Mouse (Mus musculus) retina, postnatal 7 days (tissue): ENCODE results near the gene Foxi3.

Source experiments
- DNase-seq: peaks from one replicate; pipeline ENCODE4 v3.0.0-alpha.2; 2012; ENCODE audit warnings: low read depth, low spot score

The Foxi3 gene

DNA sequence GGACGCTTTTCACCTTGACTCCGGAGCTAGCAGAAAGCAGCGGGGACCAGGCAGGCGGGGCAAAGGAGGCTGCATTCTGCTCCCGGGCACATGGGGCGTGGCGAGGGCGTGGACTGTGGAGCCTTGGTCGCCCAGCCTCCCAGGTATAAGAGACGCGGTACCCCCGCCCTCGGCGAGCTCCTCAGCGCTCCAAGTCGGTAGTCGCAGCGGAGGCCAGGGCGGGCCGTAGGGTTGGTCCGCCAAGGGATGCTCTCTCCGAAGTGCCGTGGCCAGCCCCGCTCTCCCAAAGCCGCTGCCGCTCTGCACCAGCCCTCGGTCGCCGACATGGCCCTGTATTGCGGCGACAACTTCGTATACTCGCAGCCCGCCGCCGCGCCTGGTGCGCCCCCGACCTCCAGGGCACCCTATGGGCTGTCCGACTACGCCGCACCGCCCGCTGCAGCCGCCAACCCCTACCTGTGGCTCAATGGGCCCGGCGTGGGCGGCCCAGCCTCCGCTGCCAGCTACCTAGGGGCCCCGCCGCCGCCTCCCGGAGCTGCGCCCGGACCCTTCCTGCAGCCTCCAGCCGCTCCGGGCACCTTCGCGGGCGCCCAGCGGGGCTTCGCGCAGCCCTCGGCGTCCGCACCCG is at the start of gene Foxi3:
TSS of gene Foxi3 (plus strand) at position 247 of the 628 bp plus-strand sequence.
- no peak for DNase-seq

GRCm38 (mm10) chr6:70909572-70909971 is 46.8 kb upstream of the Foxi3 start:
- no peak for DNase-seq

GRCm38 (mm10) chr6:70910285-70910684 is 46.0 kb upstream of the Foxi3 start:
- no peak for DNase-seq

DNA sequence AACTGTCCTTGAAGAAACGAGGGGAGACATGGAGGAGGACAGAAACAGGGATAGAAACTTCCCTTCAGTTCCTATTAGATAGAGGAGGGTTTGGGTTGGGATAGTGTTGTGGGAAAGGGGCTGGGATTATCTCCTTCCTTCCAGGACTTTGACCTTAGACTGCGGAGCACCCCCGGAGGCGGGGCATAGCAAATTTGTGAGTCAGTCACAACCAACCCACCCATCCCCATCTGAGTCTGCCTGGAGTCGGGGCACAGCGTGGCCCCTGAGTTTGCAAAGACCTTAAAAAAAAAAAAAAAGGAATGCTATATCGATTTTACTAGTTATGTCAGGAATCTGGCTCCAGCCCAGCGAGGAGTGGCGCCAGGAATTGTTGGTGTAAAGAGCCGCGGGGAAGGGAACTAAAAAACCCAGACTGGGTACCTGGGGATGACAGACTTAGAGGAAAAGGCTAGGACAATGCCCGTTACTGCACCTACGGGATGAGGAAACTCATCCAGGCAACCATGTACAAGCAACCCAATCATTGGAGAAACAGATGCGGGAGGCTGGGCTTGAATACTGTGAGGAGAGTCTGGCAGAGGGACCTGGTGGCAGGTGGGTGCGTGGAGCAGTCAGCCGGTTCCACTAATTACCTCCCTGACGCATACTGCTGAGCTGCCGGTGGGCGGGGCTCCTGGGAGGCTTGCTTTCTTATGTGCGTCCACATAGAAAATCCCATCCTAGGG is 44.5 kb upstream of the Foxi3 start:
- DNase-seq: no peak

DNA sequence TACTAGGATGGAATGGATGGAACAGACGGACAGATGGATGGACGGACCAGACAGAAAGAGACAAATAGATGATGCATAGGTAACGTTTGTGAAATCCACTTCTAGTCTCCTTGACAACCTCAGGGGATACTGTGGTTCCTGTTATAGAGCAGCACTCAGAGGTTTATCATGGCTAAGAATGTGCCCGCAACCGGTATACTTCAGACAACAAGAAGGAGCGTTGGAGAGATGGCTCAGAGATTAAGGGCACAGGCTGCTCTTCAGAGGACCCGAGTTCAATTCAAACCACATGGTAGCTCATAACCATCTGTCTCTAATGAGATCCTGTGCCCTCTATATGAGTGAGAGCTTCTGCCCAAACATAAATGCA is 44.0 kb upstream of the Foxi3 start:
- no peak for DNase-seq

DNA sequence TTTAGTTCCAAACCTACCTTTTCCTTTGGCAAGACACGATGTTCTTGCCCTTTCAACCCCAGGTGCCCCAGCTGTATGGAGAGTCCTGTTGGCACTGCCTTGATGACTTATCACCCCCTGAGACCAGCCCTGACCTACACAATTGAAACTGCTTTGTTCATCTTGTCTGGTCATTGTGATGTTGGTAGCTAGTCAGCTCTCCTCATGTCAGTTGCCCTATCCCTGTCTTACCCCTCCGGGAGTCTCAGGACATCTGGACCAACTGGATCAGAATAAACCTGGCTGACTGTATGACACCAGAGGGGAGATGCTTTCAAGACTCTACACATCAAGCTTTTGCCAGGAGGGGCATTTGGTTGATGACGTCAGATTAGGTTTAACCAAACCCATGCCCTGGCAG is 37.5 kb upstream of the Foxi3 start, which contains the start of gene Tex37:
TSS of gene Tex37 (minus strand) at position 101 of the 400 bp plus-strand sequence.
- DNase-seq: no peak

DNA sequence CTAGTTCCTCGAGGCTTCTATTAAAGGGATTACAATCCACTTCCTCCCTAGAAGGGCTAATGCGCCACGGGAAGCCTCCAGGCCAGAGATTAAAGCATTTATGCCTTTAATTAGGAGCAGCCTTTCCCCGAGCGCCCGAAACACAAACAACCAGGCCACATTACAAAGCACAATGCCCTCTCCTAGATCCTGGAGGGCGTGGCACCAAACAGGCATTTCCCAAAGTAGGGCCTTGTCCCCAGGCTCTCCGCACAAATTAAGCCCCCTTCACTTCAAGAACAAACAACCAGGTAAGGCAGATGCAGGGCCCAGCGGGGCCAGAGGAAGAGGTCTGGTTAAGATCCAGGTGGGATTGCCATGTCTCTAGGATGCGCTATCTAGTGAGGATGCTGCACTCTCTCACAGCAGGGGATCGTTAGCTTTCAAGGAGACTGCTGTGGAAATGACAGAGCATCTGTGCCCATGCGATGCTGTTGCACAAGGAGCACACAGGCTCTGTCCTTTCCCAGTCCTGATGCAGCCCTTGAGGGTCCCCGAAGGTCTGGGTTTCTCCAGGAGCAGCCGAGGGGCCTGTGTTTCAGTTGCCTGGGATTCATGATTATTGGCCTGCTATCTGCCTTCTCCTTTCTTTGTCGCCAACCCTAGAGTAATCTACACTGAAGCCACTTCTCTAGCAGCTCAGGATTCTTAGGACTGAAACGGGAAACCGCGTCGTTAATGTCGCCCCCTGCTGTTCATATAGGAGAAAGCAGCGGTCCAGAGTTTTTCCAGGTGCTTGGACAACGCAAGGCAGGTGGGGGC is 34.9 kb upstream of the Foxi3 start:
- DNase-seq: peak; percentile 36

DNA sequence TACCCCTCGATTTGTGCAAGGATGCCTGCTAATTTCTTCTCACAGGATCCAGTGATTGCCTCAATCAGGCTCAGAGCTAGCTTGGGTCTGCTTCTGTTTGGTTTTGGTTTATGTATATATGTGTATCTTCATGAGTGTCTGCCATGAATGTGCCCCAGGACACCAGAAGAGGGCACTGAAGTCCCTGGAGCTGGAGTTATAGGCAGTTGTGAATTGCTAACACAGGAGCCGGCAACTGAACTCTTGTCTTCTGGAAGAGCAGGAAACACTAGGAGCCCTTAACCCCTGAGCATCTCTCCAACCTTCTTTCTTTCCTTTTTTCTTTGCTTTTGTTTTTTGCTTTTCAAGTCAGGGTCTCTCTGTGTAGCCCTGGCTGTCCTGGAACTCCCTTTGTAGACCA is 24.5 kb upstream of the Foxi3 start:
- no peak for DNase-seq

DNA sequence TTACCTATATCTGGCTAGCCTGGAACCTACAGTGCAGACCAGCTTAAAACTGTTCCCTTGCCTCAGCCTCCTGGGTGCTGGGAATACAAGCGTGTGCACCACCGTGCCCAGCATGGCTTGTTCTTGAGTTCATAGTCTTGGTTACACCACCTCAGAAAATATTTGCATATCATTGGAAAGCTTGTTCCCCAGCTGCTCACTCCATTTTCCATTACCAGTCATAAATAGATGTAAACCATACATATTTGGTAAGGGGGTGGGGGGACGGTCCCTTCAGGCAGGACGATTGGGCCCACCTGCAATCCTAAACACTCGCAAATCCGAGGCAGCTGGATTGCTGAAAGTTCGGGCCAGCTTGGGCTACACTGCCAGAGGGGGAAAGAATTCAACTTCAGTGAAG is 3.1 kb upstream of the Foxi3 start:
- DNase-seq: no peak

- no peak for DNase-seq
Measured at GRCm38 (mm10) chr6:70954040-70954439, 2.3 kb upstream of the Foxi3 start.

GRCm38 (mm10) chr6:70955291-70955800 is 985 bp upstream of the Foxi3 start:
- no peak for DNase-seq

DNA sequence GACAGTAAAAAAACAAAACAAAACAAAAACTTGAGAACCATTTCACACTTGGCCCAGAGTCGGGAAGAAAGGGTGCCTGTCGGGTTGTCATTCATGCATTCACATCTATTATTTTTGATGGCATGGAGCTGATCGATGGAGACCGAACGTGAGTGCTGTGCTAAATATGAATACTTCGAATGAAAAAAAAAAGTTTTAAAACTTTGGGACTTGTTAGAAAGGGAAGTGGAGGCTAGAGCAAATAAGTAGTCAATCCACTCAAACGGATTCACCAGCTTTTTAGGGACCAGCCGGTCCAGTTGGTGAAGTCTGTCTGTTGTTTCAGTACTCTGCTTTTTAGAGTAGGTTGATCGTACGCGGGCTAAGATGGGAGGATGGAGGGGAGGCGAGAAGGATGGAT is 490 bp upstream of the Foxi3 start:
- DNase-seq: no peak

DNA sequence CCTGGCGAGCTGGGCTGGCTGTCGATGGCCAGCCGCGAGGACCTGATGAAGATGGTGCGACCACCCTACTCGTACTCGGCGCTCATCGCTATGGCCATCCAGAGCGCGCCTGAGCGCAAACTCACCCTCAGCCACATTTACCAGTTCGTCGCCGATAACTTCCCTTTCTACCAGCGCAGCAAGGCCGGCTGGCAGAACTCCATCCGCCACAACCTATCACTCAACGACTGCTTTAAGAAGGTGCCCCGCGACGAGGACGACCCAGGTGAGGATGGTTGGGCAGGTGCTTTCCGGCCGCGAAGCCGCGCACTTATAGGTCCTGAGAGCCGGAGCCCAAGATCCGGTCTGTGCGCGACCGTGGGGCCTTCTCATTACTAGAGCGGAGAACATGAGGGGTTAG is 605 bp downstream of the Foxi3 start:
- DNase-seq: no peak

- no peak for DNase-seq
Measured at GRCm38 (mm10) chr6:70957341-70957940, 1.1 kb downstream of the Foxi3 start.

- no peak for DNase-seq
Measured at GRCm38 (mm10) chr6:70964116-70964830, 7.9 kb downstream of the Foxi3 start.

GRCm38 (mm10) chr6:70965694-70966093 is 9.4 kb downstream of the Foxi3 start:
- no peak for DNase-seq

DNA sequence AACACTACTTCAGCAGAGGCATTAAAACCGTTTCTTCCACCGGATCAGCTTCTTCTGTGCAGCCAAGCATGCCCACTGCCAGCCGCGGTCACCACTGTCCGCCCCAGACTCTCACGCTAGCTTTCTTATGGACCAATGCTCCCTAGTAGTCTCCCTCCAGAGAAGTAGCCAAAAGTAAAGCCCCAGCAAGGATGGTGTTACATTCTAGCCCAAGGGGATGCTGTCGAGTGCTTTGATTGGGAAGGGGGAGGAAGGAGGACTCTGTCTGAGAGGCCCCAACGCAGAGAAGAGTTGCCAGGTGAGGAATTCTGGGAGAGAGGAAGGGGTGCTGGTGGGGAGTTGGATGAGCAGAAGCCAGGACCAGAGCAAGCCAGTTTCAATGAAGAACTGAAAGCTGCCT is 11.1 kb downstream of the Foxi3 start:
- DNase-seq: no peak

DNA sequence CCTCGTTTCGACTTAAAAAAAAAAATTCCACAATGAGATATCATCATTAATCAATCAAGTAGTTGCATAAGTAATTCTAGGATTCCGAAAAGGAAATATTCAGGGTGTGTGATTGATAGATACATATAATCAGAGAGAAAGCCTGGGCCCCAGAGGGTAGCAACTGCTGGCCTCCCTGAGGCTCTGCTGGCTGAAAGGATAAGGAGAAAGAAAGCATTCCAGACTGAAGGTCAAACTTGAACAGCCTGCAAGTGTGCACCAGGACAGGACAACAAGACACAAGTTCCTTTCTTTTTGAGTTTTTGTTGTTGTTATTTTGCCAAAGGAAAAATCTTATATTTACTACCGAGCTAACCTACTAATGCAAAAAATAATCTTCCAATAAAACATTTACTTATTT is 12.0 kb downstream of the Foxi3 start:
- no peak for DNase-seq

DNA sequence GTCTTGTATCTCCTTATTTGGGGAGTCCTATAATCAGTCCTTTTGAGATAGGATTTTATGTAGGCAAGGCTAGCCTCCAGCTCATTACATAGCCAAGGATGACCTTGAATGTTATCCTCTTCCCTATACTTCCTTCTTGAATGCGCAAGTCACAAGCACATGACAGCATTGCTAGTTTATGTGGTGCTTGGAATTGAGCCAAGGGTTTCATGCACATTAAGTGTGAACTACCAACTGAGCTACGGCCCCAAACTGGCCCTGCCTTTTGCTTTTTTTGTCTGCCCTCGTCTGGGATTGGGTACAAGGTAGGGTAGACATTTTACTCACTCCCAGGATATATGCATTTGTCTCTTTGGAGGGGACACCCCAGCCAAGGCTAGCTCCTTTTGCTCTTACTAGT is 16.7 kb downstream of the Foxi3 start:
- DNase-seq: no peak

- DNase-seq: no peak
Measured at GRCm38 (mm10) chr6:70981036-70981435, 24.7 kb downstream of the Foxi3 start.

DNA sequence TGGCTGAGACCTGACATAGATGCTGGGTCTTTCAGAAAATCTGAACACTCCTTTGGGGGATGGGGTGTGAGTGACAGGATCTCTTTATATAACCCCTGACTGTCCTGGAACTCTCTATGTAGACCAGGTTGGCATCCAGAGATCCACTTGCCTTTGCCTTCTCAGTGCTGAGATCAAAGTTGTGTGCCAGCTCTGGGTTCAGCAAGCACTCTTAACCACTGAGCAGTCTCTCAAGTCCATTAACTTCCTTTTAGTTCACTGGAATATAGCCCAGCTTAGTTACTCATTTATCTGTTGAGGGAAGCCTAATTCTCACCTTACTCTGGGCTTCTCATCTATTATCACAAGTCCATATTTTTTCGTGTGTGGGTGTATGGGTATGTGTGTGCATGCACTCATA is 26.1 kb downstream of the Foxi3 start:
- DNase-seq: no peak
